Mouse (Mus musculus) lung, adult 2 months (tissue): Measurements from ENCODE around the gene Inava.

Experiments
- CTCF ChIP-seq: fragments of 200-500 bp; IDR thresholded peaks from 2 replicates; pipeline ENCODE4 v1.5.1; 2011; ENCODE audit warnings: mild to moderate bottlenecking, low read length, control low read depth; ENCODE audit not compliant: insufficient read depth
- POLR2A ChIP-seq: fragments of 200-500 bp; IDR thresholded peaks from 2 replicates; pipeline ENCODE4 v1.6.1; 2011; ENCODE audit warnings: low read depth, mild to moderate bottlenecking, control low read depth, low read length, borderline replicate concordance; ENCODE audit errors: extremely low read depth

DNA sequence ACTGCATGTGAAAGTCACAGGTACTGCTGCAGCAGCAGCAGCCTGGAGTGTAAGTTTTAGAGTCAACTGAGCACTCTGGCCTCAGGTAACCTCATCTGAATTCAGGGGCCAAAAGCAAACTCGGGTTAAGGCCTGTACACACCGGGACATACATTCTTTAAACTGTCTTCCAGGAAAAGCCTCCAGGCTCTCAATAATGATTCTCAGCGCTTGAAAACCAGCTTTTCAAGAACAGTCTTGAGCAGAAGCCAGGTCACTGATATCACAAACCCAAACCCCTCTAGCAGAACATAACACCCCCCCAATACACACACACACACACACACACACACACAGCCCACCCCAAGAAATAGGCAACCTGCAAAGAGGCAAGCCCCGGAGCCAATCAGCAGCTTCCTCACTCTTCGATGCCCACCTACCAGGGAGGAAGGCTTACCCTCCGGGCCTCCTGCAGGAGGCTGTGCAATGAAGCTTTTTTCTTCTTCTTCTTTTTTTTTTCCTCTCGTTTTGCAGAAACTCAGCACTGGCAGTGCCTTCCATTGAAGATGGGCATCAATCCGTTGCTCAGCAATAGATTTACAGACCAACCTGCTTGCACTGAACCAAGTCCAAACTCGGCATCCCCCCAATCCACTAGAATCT lies 1.7 kb downstream of the Inava start:
- no peak for TF ChIP-seq CTCF
- TF ChIP-seq POLR2A, result no peak
